Mouse (Mus musculus): Measurements from ENCODE around the gene Pgbd5. TPM values are rescaled to one million over a fixed set of nuclear protein-coding genes. Genes with fewer than 3 reads are reported as not detected.

The Pgbd5 gene
- total RNA-seq, 2 experiments from 2014 or later: 291 to 304 TPM

DNA sequence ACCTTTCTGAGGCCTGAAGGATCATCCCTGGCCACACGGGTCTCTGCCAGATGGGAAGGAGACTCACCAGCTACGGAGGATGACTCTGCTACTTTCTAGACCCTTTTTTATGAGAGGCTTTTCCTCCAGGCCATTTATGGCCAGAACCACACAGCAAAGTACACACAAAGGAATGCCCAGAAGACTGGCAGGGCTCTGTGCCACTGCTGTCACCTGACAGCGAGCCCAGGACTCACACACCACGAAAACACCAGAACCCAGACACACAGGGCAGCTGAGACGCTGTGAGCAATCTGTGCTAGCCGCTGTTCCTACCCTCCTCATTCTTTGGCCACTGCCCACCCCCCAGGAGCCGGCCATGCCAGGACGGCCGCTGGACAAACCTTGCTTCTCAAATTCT is 63.7 kb downstream of the Pgbd5 start:
- no peak for DNase-seq (ENCODE audit: low spot score in 2 of 2)
- H3K4me3 ChIP-seq: no peak overlapping the region
- H3K27ac ChIP-seq: peak overlapping the region; percentile 78
- no peak for TF ChIP-seq CTCF (conservative IDR thresholded peaks at IDR 0.05)

DNA sequence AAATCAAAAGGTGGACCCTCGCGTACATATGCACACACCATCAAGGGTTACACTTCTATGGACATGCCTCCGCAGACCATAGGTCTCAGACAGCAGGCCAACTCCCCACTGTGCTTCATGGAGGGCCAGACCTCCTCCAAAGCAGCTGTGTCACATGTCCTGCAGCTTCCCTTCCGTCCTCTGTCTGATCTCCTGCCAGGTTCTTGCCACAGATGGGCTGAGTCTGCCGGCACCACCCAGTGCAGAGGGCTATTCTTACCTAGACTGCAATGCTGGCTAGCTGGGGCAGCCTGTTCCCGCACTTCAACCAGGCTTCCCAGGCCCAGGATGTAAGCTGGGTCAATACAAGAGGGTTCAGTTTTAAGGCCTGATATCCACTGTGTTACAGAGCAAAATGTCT is 64.3 kb downstream of the Pgbd5 start:
- no peak overlapping the region for H3K4me3 ChIP-seq
- peak overlapping the region; percentile 78 for H3K27ac ChIP-seq
- DNase-seq (ENCODE audit: low spot score in 2 of 2): no peak
- no peak for TF ChIP-seq CTCF (conservative IDR thresholded peaks at IDR 0.05)

DNA sequence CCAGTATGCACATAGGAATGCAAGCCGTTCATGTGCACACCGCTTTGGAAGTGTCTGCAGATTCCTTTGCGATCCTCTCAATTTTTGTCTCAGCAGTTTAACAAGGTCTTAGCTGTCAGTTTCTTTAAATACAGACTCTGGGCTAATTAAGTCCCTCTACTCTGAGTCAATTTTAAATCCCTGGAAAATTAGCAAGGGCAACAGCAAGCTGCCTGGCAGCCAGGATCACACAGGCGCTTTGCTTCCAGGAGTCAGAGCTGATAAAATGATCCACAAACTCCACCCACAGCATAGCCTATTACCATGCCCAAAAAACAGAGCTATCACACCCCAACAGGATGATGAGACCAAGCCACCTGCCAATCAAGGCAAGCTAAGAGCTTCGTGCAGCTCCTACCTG is 65.7 kb downstream of the Pgbd5 start:
- no peak for DNase-seq (ENCODE audit: low spot score in 2 of 2)
- no peak overlapping the region for H3K4me3 ChIP-seq
- H3K27ac ChIP-seq: peak overlapping the region; percentile 78; the same call in 1 of the 2 replicates
- no peak for TF ChIP-seq CTCF (conservative IDR thresholded peaks at IDR 0.05)

DNA sequence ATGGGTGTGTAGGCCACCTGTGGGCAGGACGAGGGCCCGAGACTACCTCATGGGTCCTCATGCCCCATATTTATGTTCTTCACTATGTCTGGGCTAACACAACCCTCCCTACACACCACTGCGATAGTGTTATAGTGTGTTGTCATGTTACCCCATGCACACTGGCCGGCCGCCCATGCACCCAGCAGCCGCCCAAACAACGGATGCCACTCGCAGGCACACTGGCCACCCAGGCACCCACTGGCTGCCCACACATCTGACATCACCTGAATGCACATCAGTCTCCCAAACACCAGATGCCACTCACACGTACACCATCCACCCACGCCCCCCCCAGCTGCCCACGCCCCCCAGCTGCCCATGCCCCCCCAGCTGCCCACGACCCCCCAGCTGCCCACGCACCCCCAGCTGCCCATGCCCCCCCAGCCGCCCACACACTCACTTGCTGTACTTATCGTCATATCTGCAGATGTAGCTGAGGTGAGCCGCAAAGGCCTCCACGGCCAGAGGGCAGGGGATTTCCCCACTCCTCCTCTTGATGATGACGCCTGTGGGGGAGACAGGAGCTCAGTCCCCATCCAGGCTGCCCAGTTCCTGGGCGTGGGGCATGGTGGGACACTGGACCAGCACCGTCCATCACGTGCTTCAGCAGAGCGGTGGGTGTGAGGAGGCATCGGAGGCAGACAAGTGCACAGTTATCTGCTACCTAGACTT is 67.9 kb downstream of the Pgbd5 start:
- DNase-seq (ENCODE audit: low spot score in 2 of 2): no peak
- no peak for TF ChIP-seq CTCF (conservative IDR thresholded peaks at IDR 0.05)
- peak overlapping the region; percentile 59 for H3K27ac ChIP-seq
- H3K4me3 ChIP-seq: no peak overlapping the region

- DNase-seq (ENCODE audit: low spot score in 2 of 2): no peak
- Histone ChIP-seq H3K27ac (peak overlapping the region; percentile 59; the same call in 1 of the 2 replicates), H3K4me3 (no peak overlapping the region)
- no peak for TF ChIP-seq CTCF (conservative IDR thresholded peaks at IDR 0.05)
These were observed 68.9 kb downstream of the Pgbd5 start for GRCm38 (mm10) chr8:124370422-124371183.

- TF ChIP-seq CTCF (conservative IDR thresholded peaks at IDR 0.05): peak; percentile 85
- no peak overlapping the region for H3K4me3 ChIP-seq
- H3K27ac ChIP-seq: 0 out of 2 replicates have a peak overlapping the region, but pooled peaks have one; percentile 5
- peak; percentile 58 to 73 for DNase-seq (ENCODE audit: low spot score in 2 of 2)
These were observed 71.2 kb downstream of the Pgbd5 start for GRCm38 (mm10) chr8:124368213-124368612.

GRCm38 (mm10) chr8:124363337-124363736 is 76.1 kb downstream of the Pgbd5 start:
- Histone ChIP-seq H3K4me3 (no peak overlapping the region), H3K27ac (no peak overlapping the region)
- no peak for DNase-seq (ENCODE audit: low spot score in 2 of 2)
- TF ChIP-seq CTCF (conservative IDR thresholded peaks at IDR 0.05): no peak

GRCm38 (mm10) chr8:124362589-124362988 is 76.9 kb downstream of the Pgbd5 start:
- DNase-seq (ENCODE audit: low spot score in 2 of 2): no peak
- TF ChIP-seq CTCF (conservative IDR thresholded peaks at IDR 0.05): no peak
- H3K27ac ChIP-seq: no peak overlapping the region

GRCm38 (mm10) chr8:124361773-124362427 is 77.6 kb downstream of the Pgbd5 start:
- no peak overlapping the region for H3K27ac ChIP-seq
- H3K4me3 ChIP-seq: no peak overlapping the region
- no peak for DNase-seq (ENCODE audit: low spot score in 2 of 2)
- no peak for TF ChIP-seq CTCF (conservative IDR thresholded peaks at IDR 0.05)

More at GRCm38 (mm10) chr8:124362589-124362988, 76.9 kb downstream of the Pgbd5 start:
- no peak overlapping the region for H3K4me3 ChIP-seq

DNA sequence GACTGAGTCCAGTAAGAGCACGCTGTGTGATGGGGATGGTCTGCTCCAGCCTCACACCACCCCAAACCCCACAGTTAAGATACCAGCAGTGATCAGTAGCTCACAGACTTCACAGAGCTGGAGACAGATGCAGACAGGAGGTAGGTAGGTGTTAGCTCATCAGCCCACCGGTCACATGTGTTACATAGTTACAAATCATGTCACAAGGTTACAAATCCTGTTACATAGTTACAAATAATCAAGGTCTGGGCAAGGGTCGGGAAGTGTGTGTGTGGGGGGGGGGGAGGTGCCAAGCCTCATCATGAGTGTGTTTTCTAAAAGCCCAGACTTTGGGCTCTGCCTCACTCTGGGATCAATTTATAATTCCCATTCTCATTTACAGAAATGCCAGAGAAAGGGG is 78.5 kb downstream of the Pgbd5 start:
- H3K27ac ChIP-seq: peak overlapping the region; percentile 46; the same call in 1 of the 2 replicates
- TF ChIP-seq CTCF (conservative IDR thresholded peaks at IDR 0.05): no peak
- DNase-seq (ENCODE audit: low spot score in 2 of 2): no peak

GRCm38 (mm10) chr8:124351636-124352035 is 87.8 kb downstream of the Pgbd5 start:
- TF ChIP-seq CTCF (conservative IDR thresholded peaks at IDR 0.05): peak; percentile 53
- DNase-seq (ENCODE audit: low spot score in 2 of 2): no peak
- no peak overlapping the region for H3K4me3 ChIP-seq
- H3K27ac ChIP-seq: no peak overlapping the region

More for the DNA sequence above, 78.5 kb downstream of the Pgbd5 start:
- H3K4me3 ChIP-seq: no peak overlapping the region

DNA sequence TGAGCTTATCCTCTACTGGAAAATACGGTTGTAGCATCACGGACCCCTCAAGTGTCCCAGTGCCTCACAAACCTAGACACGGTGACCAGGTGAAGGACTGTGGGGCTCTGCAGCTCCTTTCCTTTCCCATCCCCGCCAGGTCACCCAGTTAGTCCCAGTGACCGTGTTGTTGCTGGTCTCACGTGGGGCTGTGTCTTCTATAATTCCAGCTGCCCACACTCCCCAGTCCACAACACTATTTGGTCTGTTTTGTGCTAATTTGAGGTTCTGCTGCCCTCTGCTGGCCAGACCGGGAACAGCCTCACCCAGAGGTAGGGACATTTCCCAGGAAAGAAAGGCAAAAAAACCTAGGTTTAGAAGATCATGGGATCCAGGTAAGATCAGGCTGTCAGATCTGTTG is 89.8 kb downstream of the Pgbd5 start:
- H3K27ac ChIP-seq: no peak overlapping the region
- DNase-seq (ENCODE audit: low spot score in 2 of 2): peak; percentile 75 to 93
- H3K4me3 ChIP-seq: no peak overlapping the region
- TF ChIP-seq CTCF (conservative IDR thresholded peaks at IDR 0.05): peak; percentile 97

GRCm38 (mm10) chr8:124348087-124348486 is 91.4 kb downstream of the Pgbd5 start:
- DNase-seq (ENCODE audit: low spot score in 2 of 2): no peak
- no peak for TF ChIP-seq CTCF (conservative IDR thresholded peaks at IDR 0.05)
- no peak overlapping the region for H3K4me3 ChIP-seq
- H3K27ac ChIP-seq: no peak overlapping the region
